Mouse (Mus musculus) brain, embryonic 14.5 days (tissue): ENCODE results near the gene Gdi2. TPM values are rescaled to one million over a fixed set of nuclear protein-coding genes. Genes with fewer than 3 reads are reported as not detected.

ENCODE experiments used
- DNase-seq: peaks from one replicate; pipeline ENCODE4 v3.0.0-alpha.2; 2011; ENCODE audit warnings: low read depth
- CTCF ChIP-seq: fragments of 200-500 bp; IDR thresholded peaks from 2 replicates; pipeline ENCODE4 v1.5.1; 2012; ENCODE audit warnings: inconsistent platforms, mild to moderate bottlenecking, moderate library complexity, borderline replicate concordance; ENCODE audit not compliant: insufficient read depth, insufficient read length; ENCODE audit errors: extremely low read depth
- POLR2A ChIP-seq: fragments of 200-500 bp; IDR thresholded peaks from 2 replicates; pipeline ENCODE4 v1.6.1; 2012; ENCODE audit warnings: mild to moderate bottlenecking, inconsistent platforms, borderline replicate concordance; ENCODE audit not compliant: poor library complexity, insufficient read depth, insufficient read length, severe bottlenecking; ENCODE audit errors: extremely low read depth
- polyA plus RNA-seq: library from polyadenylated mRNA; depleted of rRNA; stranded (reverse); fragments of >200 nt; gene quantifications from 2 replicates; pipeline ENCODE4 v1.2.3, GENCODE M21; 2012

The Gdi2 gene
- polyA plus RNA-seq, 1 experiment = 306 TPM

- no peak for TF ChIP-seq CTCF
- TF ChIP-seq POLR2A = no peak
- DNase-seq = no peak
Observed at GRCm38 (mm10) chr13:3532451-3532850, 5.4 kb upstream of the Gdi2 start.

GRCm38 (mm10) chr13:3534146-3534545 is 3.7 kb upstream of the Gdi2 start:
- DNase-seq = no peak
- no peak for TF ChIP-seq CTCF
- TF ChIP-seq POLR2A = no peak

GRCm38 (mm10) chr13:3538223-3538968 is 533 bp downstream of the Gdi2 start:
- DNase-seq = peak; percentile 83
- TF ChIP-seq CTCF = no peak
- TF ChIP-seq POLR2A = no peak

GRCm38 (mm10) chr13:3538969-3539562 is 1.2 kb downstream of the Gdi2 start:
- TF ChIP-seq POLR2A = no peak
- no peak for TF ChIP-seq CTCF
- peak; percentile 48 for DNase-seq

- TF ChIP-seq POLR2A (no peak), CTCF (no peak)
- peak; percentile 83 for DNase-seq
Observed at GRCm38 (mm10) chr13:3540166-3540565, 2.3 kb downstream of the Gdi2 start.

GRCm38 (mm10) chr13:3541159-3541782 is 3.4 kb downstream of the Gdi2 start:
- TF ChIP-seq POLR2A (no peak), CTCF (no peak)
- peak; percentile 93 for DNase-seq

- no peak for TF ChIP-seq CTCF
- no peak for DNase-seq
Observed at GRCm38 (mm10) chr13:3544077-3544874, 6.4 kb downstream of the Gdi2 start.

- DNase-seq = no peak
- TF ChIP-seq POLR2A = no peak
- TF ChIP-seq CTCF = no peak
Observed at GRCm38 (mm10) chr13:3544925-3545324, 7.1 kb downstream of the Gdi2 start.

- TF ChIP-seq POLR2A (no peak), CTCF (no peak)
Observed at GRCm38 (mm10) chr13:3547410-3547809, 9.5 kb downstream of the Gdi2 start.

GRCm38 (mm10) chr13:3547856-3548255 is 10.0 kb downstream of the Gdi2 start:
- no peak for TF ChIP-seq CTCF
- TF ChIP-seq POLR2A = no peak
- DNase-seq = no peak

More at GRCm38 (mm10) chr13:3547410-3547809, 9.5 kb downstream of the Gdi2 start:
- no peak for DNase-seq

- TF ChIP-seq POLR2A (no peak), CTCF (no peak)
- DNase-seq = no peak
Observed at GRCm38 (mm10) chr13:3563130-3563529, 25.3 kb downstream of the Gdi2 start.
